Mouse (Mus musculus) kidney, postnatal 25 days (tissue): ENCODE results near the gene Ppp1r1c.
A peak's percentile ranks its signal among the peaks of the same experiment; 100 is the strongest.
"Not testable (repeated sequence)": the region's sequence is repeated elsewhere in the genome, so short reads cannot be mapped to it uniquely, and the experiment has no call there.

Experiments used
- DNase-seq, 2 experiments: peaks; one replicate each; pipeline ENCODE4 v3.0.0; 2021; ENCODE audit warnings: mixed read lengths in 2 of 2

Ppp1r1c gene

GRCm38 (mm10) chr2:79751685-79752084 is 44.1 kb downstream of the Ppp1r1c start:
- no peak for DNase-seq

GRCm38 (mm10) chr2:79760018-79760417 is 52.4 kb downstream of the Ppp1r1c start:
- DNase-seq = no peak

- DNase-seq = no peak
Observed at GRCm38 (mm10) chr2:79762723-79763388, 55.3 kb downstream of the Ppp1r1c start.

- DNase-seq = no peak
Observed at GRCm38 (mm10) chr2:79765032-79765431, 57.5 kb downstream of the Ppp1r1c start.

GRCm38 (mm10) chr2:79765723-79766122 is 58.1 kb downstream of the Ppp1r1c start:
- peak; percentile 21 to 43 for DNase-seq

GRCm38 (mm10) chr2:79768625-79769024 is 61.0 kb downstream of the Ppp1r1c start:
- DNase-seq = no peak

GRCm38 (mm10) chr2:79770307-79770706 is 62.7 kb downstream of the Ppp1r1c start:
- DNase-seq = no peak

- DNase-seq = peak; percentile 74 to 90
Observed at GRCm38 (mm10) chr2:79774372-79774771, 66.8 kb downstream of the Ppp1r1c start.

GRCm38 (mm10) chr2:79777801-79778200 is 70.2 kb downstream of the Ppp1r1c start:
- no peak for DNase-seq

- no peak for DNase-seq
Observed at GRCm38 (mm10) chr2:79780772-79781171, 73.2 kb downstream of the Ppp1r1c start.

GRCm38 (mm10) chr2:79785541-79786134 is 78.1 kb downstream of the Ppp1r1c start:
- no peak for DNase-seq

GRCm38 (mm10) chr2:79786467-79786866 is 78.9 kb downstream of the Ppp1r1c start:
- DNase-seq = no peak

GRCm38 (mm10) chr2:79793186-79793585 is 85.6 kb downstream of the Ppp1r1c start:
- DNase-seq = no peak

GRCm38 (mm10) chr2:79797444-79797843 is 89.9 kb downstream of the Ppp1r1c start:
- no peak for DNase-seq

- no peak for DNase-seq
Observed at GRCm38 (mm10) chr2:79798627-79799026, 91.0 kb downstream of the Ppp1r1c start.

- no peak for DNase-seq
Observed at GRCm38 (mm10) chr2:79815708-79816484, 108.3 kb downstream of the Ppp1r1c start.

- DNase-seq = no peak
Observed at GRCm38 (mm10) chr2:79819543-79819942, 112.0 kb downstream of the Ppp1r1c start.

GRCm38 (mm10) chr2:79825853-79826252 is 118.3 kb downstream of the Ppp1r1c start:
- DNase-seq = no peak

- no peak for DNase-seq
Observed at GRCm38 (mm10) chr2:79839090-79839489, 131.5 kb downstream of the Ppp1r1c start.

- DNase-seq = no peak
Observed at GRCm38 (mm10) chr2:79839513-79839912, 131.9 kb downstream of the Ppp1r1c start.

GRCm38 (mm10) chr2:79847396-79847795 is 139.8 kb downstream of the Ppp1r1c start:
- DNase-seq = not testable (repeated sequence)

GRCm38 (mm10) chr2:79856874-79857273 is 149.3 kb downstream of the Ppp1r1c start:
- no peak for DNase-seq

GRCm38 (mm10) chr2:79865275-79865999 is 157.9 kb downstream of the Ppp1r1c start:
- DNase-seq = no peak
